Mouse (Mus musculus) liver, embryonic 13.5 days (tissue): ENCODE data around the gene Rock2. TPM values are rescaled to one million over a fixed set of nuclear protein-coding genes. Genes with fewer than 3 reads are reported as not detected.

Source experiments
- ATAC-seq: fragments of 200-750 bp; cut with Nextera tagmentation; 2 replicates; pipeline ENCODE4 v1.8.0; 2017; ENCODE audit warnings: low read depth, mild to moderate bottlenecking, moderate number of reproducible peaks, moderate library complexity
- DNase-seq: peaks from one replicate; pipeline ENCODE4 v3.0.0; 2022
- H3K27ac ChIP-seq: fragments of 300-500 bp; sonication (generic); 2 replicates; pipeline ENCODE4 v1.5.1; 2015; ENCODE audit warnings: moderate library complexity, mild to moderate bottlenecking, inconsistent platforms
- H3K27me3 ChIP-seq: fragments of 300-500 bp; sonication (generic); 2 replicates; pipeline ENCODE4 v1.6.1; 2015; ENCODE audit warnings: mild to moderate bottlenecking, inconsistent platforms
- H3K36me3 ChIP-seq: fragments of 300-500 bp; sonication (generic); 2 replicates; pipeline ENCODE4 v1.6.1; 2015; ENCODE audit warnings: mild to moderate bottlenecking, inconsistent platforms
- H3K4me1 ChIP-seq: fragments of 300-500 bp; sonication (generic); replicated peaks from 2 replicates; pipeline ENCODE4 v1.6.1; 2015; ENCODE audit warnings: inconsistent platforms
- H3K4me2 ChIP-seq: fragments of 300-500 bp; sonication (generic); 2 replicates; pipeline ENCODE4 v1.6.1; 2015; ENCODE audit warnings: inconsistent platforms, mild to moderate bottlenecking, moderate library complexity
- H3K4me3 ChIP-seq: fragments of 300-500 bp; sonication (generic); replicated peaks from 2 replicates; pipeline ENCODE4 v1.5.1; 2015; ENCODE audit warnings: mild to moderate bottlenecking, inconsistent platforms
- H3K9ac ChIP-seq: fragments of 300-500 bp; sonication (generic); 2 replicates; pipeline ENCODE4 v1.6.1; 2015; ENCODE audit warnings: mild to moderate bottlenecking, inconsistent platforms
- H3K9me3 ChIP-seq: fragments of 300-500 bp; sonication (generic); replicated peaks from 2 replicates; pipeline ENCODE4 v1.6.1; 2016; ENCODE audit warnings: inconsistent platforms
- WGBS: fragments of 180-500 bp; shearing (Covaris S2); methylation state at CpG from one replicate; pipeline ENCODE4 v1.1.7; 2015; ENCODE audit not compliant: insufficient replicate concordance; 5-methylcytosine and 5-hydroxymethylcytosine counted together
- polyA plus RNA-seq: library from polyadenylated mRNA; unstranded; fragments of >200 nt; fragmentation: Nextera tagmentation; extraction: Ambion mirVana; gene quantifications from 2 replicates; pipeline ENCODE4 v1.2.1, GENCODE M21; 2015

Rock2 gene
- 7.0 and 7.7 TPM in 2 replicates for polyA plus RNA-seq

DNA sequence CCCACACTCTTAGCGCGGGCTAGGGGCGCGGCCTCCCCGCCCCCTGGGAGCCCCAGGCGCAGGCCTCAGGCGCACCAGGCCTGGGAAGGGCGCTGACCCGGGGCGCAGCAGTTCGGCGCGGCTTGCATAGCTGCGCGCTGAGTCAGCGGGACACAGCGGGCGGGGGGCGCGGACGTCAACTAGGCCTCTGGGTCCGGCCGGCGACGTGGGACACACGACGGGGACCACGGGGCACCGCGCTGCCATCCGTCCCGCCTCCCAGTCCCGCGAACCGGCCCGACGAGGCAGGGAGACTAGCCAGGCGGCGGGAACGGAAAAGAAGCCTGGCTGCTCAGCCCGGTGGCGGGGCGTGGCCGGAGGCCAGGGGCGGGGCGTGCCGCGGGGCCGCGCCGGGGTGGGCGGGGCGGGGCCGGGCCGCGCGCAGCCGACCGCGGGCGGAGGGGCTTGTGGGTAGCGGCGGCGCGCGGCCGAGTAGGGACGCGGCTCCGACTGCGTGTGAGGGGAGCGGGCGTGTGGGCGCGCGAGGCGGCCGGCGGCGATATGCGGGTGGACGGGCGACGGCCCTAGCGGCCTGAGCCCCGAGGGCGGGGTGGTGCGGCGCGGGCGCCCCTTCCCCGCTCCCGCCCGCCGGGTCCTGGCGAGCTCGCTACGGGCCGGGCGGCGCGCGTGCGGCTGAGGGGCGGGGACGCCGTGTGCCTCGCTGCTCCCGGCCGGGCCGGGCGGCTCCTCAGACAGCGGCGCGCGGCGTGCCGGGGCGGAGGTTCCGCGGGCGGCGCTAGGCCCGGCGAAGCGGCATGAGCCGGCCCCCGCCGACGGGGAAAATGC is at the start of gene Rock2:
Gene Rock2 (plus strand): TSS at position 500 of the 825 bp plus-strand sequence.
- Histone ChIP-seq H3K9ac (peak within 1 kb of the TSS; percentile 97), H3K27ac (peak within 1 kb of the TSS; percentile 92), H3K27me3 (no peaks in the 10 kb centered on the region), H3K36me3 (no peaks in the 10 kb centered on the region), H3K4me2 (peak within 1 kb of the TSS; percentile 92), H3K9me3 (no peaks in the 10 kb centered on the region), H3K4me1 (peaks cover 52% of the 10 kb centered on the region), H3K4me3 (peak within 1 kb of the TSS; percentile 98)
- ATAC-seq (peak; percentile 89), DNase-seq (peak; percentile 82)
- WGBS = under 1% methylated on average over 76 of the region's 130 CpGs

DNA sequence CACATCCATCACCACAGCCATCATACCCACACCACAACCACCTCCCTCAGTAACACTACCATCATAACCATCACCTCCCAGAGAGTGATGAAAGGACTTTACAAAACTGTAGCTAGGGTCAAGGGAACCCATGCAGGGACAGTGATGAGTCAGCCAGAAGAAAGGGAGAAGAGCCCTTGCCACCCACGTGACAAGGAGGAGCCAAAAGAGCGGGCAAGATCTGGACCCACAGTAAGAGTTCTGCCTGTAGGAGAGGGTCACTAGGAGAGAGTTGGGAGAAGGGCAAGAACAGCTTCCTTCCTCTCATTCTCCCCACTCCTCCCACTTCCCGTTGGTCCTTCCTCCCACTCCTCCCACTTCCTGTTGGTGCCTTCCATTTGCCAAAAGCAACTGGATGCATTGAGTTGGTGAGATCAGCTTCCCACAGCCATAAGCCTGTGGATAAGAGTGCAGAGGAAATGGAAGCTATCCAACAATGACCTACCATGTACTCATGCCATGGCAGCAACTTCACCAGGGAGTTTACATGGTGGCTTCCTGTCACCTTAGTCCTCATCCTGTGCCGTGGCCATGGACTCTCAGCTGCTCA is 47.4 kb upstream of the Rock2 start:
- ATAC-seq = no peak
- Histone ChIP-seq H3K4me2 (no peak overlapping the region), H3K36me3 (no peaks in the 10 kb centered on the region), H3K27me3 (no peaks in the 10 kb centered on the region), H3K9me3 (no peaks in the 10 kb centered on the region), H3K4me1 (peaks cover 6% of the 10 kb centered on the region; the same call in 1 of the 2 replicates), H3K27ac (no peak overlapping the region), H3K4me3 (no peak overlapping the region), H3K9ac (no peak overlapping the region)
- no peak for DNase-seq
- WGBS = 35% methylated on average over 4 of the region's 4 CpGs

DNA sequence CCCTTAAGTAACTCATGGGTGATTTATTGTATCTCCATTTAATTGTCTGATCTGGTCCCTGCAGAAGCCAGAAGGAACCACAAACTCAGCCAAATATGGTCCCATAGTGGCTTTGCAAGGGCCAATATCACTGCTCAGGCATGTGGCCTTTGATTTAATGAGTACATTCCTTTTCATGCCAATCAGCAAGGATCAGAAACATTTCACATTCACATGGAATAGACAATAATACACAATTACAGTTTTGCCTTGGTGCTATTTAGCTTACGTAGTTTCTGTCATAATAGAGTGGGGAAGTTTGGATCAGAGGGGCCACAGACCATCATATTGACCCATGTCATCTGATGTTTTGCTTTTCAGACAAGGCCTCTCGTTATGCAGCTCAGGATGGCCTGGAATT is 46.2 kb upstream of the Rock2 start:
- H3K9me3 ChIP-seq = no peaks in the 10 kb centered on the region

DNA sequence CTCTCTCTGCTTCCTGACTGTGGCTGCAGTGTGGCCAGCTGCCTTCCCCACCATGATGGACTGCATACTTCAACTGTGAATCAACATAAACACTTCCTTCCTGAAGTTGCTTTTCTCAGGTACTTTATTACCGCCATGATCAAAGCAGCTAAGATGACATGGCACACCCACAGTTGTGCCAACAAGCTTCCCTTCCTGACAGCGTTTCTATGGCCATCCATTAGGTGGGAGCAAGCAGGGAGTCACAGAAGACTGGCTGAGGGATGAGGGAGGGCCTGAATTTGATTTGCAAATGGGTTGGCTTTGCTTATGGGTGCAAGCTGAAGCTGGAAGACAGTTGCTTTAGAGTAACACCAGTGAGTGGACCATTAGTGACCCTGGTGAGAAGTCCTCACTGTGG is 44.9 kb upstream of the Rock2 start:
- no peak overlapping the region for H3K4me3 ChIP-seq
- WGBS = 34% methylated on average over 2 of the region's 2 CpGs
- H3K4me2 ChIP-seq = no peak overlapping the region
- no peaks in the 10 kb centered on the region for H3K27me3 ChIP-seq
- no peaks in the 10 kb centered on the region for H3K36me3 ChIP-seq
- ATAC-seq (no peak), DNase-seq (no peak)
- H3K27ac ChIP-seq = no peak overlapping the region
- H3K4me1 ChIP-seq = peaks cover 6% of the 10 kb centered on the region; the same call in 1 of the 2 replicates
- no peaks in the 10 kb centered on the region for H3K9me3 ChIP-seq
- no peak overlapping the region for H3K9ac ChIP-seq

More for the DNA sequence above, 46.2 kb upstream of the Rock2 start:
- WGBS = 69% methylated on average over 2 of the region's 2 CpGs
- no peak overlapping the region for H3K9ac ChIP-seq
- H3K4me2 ChIP-seq = no peak overlapping the region
- H3K4me3 ChIP-seq = no peak overlapping the region
- no peaks in the 10 kb centered on the region for H3K36me3 ChIP-seq
- DNase-seq = no peak
- peaks cover 6% of the 10 kb centered on the region; the same call in 1 of the 2 replicates for H3K4me1 ChIP-seq
- no peak overlapping the region for H3K27ac ChIP-seq
- H3K27me3 ChIP-seq = no peaks in the 10 kb centered on the region
- ATAC-seq = no peak

DNA sequence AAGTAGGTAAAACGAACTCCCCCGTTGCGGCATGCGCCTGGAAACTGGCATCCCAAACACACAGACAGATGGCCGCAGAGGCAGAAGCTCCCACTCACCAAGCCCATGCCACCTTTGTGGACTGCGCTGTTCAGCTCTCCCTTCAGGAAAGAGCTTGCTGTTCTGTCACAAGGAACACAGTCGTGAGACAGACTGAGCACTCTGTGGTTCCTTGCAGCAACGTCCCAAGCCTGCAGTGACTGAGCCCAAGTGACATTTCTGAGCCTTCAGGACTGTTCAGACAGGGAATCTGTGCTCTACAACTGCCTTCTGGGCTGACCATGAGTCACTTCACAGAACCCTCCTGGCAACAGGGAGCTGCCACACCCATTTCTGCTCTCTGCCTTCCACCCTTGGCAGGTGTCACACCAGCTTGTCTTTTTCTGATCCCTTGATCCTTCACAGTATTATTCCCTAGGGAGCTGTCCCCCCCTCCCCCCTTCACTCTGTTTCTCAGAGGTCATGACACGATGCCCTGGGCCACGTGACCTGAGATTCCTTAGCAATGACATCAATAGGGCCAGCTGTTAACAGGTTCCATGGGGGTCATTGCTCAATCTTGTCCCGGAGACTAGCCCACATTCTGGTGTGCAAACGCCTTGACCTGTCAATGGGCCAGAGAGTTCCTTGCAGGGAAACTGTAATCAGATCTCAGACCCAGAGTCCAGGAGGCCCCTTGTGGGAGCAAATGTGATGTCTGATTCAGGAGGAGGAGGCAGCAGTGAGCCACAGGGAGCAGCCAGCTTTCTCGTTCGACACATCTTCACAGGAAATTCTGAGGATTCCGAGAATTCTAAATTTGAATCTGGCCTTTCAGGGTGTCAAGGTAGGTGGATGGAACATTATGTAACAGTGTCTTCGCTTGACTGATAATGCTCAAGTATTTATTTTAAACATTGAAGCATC is 44.0 kb upstream of the Rock2 start:
- no peak overlapping the region for H3K4me3 ChIP-seq
- 47% methylated on average over 16 of the region's 16 CpGs for WGBS
- no peak overlapping the region for H3K4me2 ChIP-seq
- H3K36me3 ChIP-seq = no peaks in the 10 kb centered on the region
- H3K4me1 ChIP-seq = peaks cover 6% of the 10 kb centered on the region; the same call in 1 of the 2 replicates
- H3K9me3 ChIP-seq = no peaks in the 10 kb centered on the region
- no peak overlapping the region for H3K27ac ChIP-seq
- DNase-seq = no peak
- no peaks in the 10 kb centered on the region for H3K27me3 ChIP-seq
- ATAC-seq = no peak
- H3K9ac ChIP-seq = no peak overlapping the region

DNA sequence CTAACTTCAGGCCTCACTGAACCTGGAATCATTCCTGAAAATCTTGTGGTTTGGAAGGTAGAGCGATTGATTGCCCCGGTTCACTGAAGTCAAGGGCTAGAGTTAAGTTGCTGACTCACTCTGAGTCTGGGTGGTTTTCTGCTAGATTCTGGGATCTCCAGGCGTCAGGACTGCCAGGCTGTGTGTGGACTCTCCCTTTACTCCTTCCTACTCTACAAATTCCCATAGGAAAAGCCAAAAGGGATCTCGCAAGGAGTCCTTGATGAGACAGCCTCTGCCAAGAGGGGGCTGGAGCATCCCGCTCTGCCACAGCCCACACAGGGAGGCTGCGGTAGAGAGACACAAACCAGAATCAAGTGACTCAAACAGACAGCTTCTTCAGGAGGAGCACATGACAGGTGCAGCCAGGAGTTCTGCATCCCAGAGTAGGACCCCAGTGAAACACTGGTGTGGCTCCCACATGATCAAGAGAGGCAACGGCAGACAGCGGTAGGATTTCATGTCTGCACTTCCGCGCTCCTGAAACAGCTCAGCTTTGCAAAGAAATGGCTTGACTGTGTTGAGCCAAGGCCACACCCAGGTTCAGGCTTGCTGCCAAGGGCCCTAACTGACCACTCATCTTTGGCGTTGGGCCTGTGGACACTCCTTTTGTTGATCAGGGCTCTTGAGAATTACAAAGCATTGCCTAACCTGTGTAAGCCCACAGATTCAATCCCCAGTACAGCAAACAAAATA is 41.1 kb upstream of the Rock2 start:
- Histone ChIP-seq H3K36me3 (no peaks in the 10 kb centered on the region), H3K4me3 (no peak overlapping the region), H3K27ac (no peak overlapping the region), H3K27me3 (no peaks in the 10 kb centered on the region), H3K4me1 (peaks cover 6% of the 10 kb centered on the region; the same call in 1 of the 2 replicates), H3K9me3 (no peaks in the 10 kb centered on the region), H3K9ac (no peak overlapping the region), H3K4me2 (no peak overlapping the region)
- WGBS = 69% methylated on average over 11 of the region's 11 CpGs
- DNase-seq (no peak), ATAC-seq (no peak)

DNA sequence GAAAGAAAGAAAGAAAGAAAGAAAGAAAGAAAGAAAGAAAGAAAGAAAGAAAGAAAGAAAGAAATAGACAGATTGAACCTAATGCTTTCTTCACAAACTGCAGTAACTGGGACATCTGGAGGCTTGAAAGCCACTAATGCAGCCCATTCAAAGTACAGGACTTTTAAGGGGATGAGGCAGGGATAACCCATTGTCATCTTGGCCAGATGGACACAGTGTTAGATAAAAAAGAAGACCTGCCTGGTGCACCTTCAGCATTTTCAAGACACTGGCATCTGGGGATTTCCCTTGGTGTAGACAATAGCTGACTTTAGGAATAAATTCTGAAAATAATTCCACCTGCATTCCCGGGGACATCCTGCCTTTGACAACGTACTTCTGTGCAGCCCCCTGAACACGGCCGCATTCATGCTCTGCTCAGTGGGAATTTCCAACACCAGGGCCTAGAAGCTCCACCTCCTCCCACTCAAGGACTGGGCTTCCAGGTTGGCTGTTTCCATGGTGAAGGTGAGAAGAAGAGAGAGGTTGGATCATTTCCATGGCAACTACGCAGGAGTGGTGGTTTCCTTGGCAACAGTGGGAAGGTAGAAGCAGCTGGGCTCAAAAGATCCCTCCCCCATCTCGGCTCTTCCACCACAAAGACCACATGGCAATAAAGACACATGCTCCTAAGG is 38.9 kb upstream of the Rock2 start:
- H3K4me1 ChIP-seq = peaks cover 6% of the 10 kb centered on the region; the same call in 1 of the 2 replicates
- no peak for DNase-seq

DNA sequence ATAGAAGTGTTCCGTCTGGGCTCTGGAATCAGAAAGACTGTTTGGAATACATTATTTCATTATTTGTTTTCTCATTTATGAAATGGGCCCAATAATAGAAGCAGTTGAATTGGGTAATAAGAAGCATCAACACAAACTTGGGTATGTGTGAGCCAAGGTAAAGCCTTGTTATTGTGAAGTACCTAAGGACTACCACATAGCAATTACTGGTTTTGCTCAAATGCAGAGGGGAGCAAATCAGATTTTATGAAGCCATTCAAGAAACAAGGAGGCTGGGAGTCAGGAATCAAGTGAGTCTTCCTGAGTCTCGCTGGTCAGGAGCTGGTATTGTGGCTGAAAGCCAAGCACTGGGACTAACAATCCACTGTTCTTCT is 38.4 kb upstream of the Rock2 start:
- Histone ChIP-seq H3K4me1 (0 out of 2 replicates have a peak, but pooled peaks cover 3% of the 10 kb centered on the region), H3K9me3 (no peaks in the 10 kb centered on the region), H3K27ac (no peak overlapping the region), H3K4me2 (no peak overlapping the region), H3K9ac (no peak overlapping the region), H3K36me3 (no peaks in the 10 kb centered on the region), H3K4me3 (no peak overlapping the region), H3K27me3 (no peaks in the 10 kb centered on the region)
- DNase-seq = no peak
- WGBS = 57% methylated on average over 2 of the region's 2 CpGs
- no peak for ATAC-seq

More for the DNA sequence above, 38.9 kb upstream of the Rock2 start:
- no peaks in the 10 kb centered on the region for H3K27me3 ChIP-seq
- H3K4me3 ChIP-seq = no peak overlapping the region
- no peaks in the 10 kb centered on the region for H3K9me3 ChIP-seq
- H3K9ac ChIP-seq = no peak overlapping the region
- ATAC-seq = no peak
- WGBS = 59% methylated on average over 6 of the region's 6 CpGs
- no peaks in the 10 kb centered on the region for H3K36me3 ChIP-seq
- no peak overlapping the region for H3K4me2 ChIP-seq
- no peak overlapping the region for H3K27ac ChIP-seq

DNA sequence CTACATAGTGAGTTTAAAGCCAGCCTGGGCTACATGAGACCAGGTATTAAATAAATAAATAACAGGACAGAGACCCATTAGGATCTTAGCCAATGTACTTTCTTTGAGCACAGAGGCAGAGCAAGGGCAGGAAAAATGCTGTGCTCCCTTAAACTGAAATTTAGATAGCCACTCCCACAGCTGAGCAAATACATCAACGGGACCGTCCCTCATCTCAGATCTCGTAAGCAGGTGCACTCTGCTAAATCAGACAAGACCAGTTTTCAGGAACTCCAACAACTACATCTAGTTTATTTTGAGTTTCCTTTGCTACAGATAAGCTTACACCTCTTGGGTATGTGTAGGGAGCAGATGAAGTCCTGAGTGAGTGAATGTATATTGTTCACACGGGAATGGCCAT is 36.6 kb upstream of the Rock2 start:
- WGBS = 56% methylated on average over 4 of the region's 4 CpGs
- no peaks in the 10 kb centered on the region for H3K9me3 ChIP-seq
- no peaks in the 10 kb centered on the region for H3K27me3 ChIP-seq
- no peak overlapping the region for H3K4me3 ChIP-seq
- H3K36me3 ChIP-seq = no peaks in the 10 kb centered on the region
- H3K9ac ChIP-seq = no peak overlapping the region
- no peak for ATAC-seq
- H3K4me2 ChIP-seq = no peak overlapping the region
- 0 out of 2 replicates have a peak, but pooled peaks cover 3% of the 10 kb centered on the region for H3K4me1 ChIP-seq
- no peak overlapping the region for H3K27ac ChIP-seq
- DNase-seq = no peak

DNA sequence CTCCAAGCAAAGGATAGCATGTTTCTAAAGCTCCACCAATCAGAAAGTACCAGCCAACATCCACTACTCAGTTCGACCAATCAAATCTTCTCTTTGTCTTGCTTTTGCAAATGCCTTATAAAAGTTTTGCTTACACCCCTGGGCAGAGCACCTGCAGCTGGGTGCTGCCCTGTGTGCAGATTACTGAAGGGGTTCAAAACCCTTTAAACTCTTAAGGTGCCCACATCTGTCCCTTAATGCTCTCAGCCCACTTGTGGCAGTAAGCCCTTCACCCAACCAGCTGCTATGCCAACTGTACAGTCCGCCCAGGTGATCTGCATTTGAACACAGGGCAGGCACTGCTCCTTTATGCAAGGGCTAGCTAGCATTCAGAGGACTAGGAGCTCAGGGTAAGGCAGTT is 34.9 kb upstream of the Rock2 start:
- Histone ChIP-seq H3K27ac (no peak overlapping the region), H3K36me3 (no peaks in the 10 kb centered on the region), H3K4me3 (no peak overlapping the region), H3K4me1 (0 out of 2 replicates have a peak, but pooled peaks cover 3% of the 10 kb centered on the region), H3K4me2 (no peak overlapping the region), H3K9ac (no peak overlapping the region), H3K9me3 (no peaks in the 10 kb centered on the region), H3K27me3 (no peaks in the 10 kb centered on the region)
- no peak for ATAC-seq
- WGBS = 53% methylated on average over 2 of the region's 2 CpGs
- no peak for DNase-seq
